Mouse (Mus musculus) embryonic facial prominence, embryonic 15.5 days (tissue): ENCODE results near the gene Snx25. TPM values are rescaled to one million over a fixed set of nuclear protein-coding genes. Genes with fewer than 3 reads are reported as not detected.
A peak's percentile ranks its signal among the peaks of the same experiment; 100 is the strongest.

ENCODE experiments used
- ATAC-seq: fragments of 200-750 bp; cut with Nextera tagmentation; 2 replicates; pipeline ENCODE4 v1.8.0; 2017; ENCODE audit warnings: low read depth, moderate TSS enrichment; ENCODE audit not compliant: insufficient number of reproducible peaks, low FRiP score, low TSS enrichment
- H3K27ac ChIP-seq: fragments of 300-500 bp; sonication (generic); replicated peaks from 2 replicates; pipeline ENCODE4 v1.5.1; 2015; ENCODE audit warnings: mild to moderate bottlenecking, inconsistent platforms
- H3K27me3 ChIP-seq: fragments of 300-500 bp; sonication (generic); 2 replicates; pipeline ENCODE4 v1.6.1; 2015; ENCODE audit warnings: inconsistent platforms
- H3K36me3 ChIP-seq: fragments of 300-500 bp; sonication (generic); 2 replicates; pipeline ENCODE4 v1.6.1; 2015; ENCODE audit warnings: mild to moderate bottlenecking, inconsistent platforms
- H3K4me1 ChIP-seq: fragments of 300-500 bp; sonication (generic); 2 replicates; pipeline ENCODE4 v1.6.1; 2015; ENCODE audit warnings: inconsistent platforms
- H3K4me2 ChIP-seq: fragments of 300-500 bp; sonication (generic); replicated peaks from 2 replicates; pipeline ENCODE4 v1.6.1; 2015; ENCODE audit warnings: mild to moderate bottlenecking, inconsistent platforms
- H3K4me3 ChIP-seq: fragments of 300-500 bp; sonication (generic); replicated peaks from 2 replicates; pipeline ENCODE4 v1.5.1; 2015; ENCODE audit warnings: mild to moderate bottlenecking, inconsistent platforms
- H3K9ac ChIP-seq: fragments of 300-500 bp; sonication (generic); 2 replicates; pipeline ENCODE4 v1.6.1; 2015; ENCODE audit warnings: inconsistent platforms
- H3K9me3 ChIP-seq: fragments of 300-500 bp; sonication (generic); replicated peaks from 2 replicates; pipeline ENCODE4 v1.6.1; 2016; ENCODE audit warnings: inconsistent platforms
- WGBS: fragments of 180-500 bp; shearing (Covaris S2); methylation state at CpG from one replicate; pipeline ENCODE4 v1.1.7; 2015; 5-methylcytosine and 5-hydroxymethylcytosine counted together
- polyA plus RNA-seq: library from polyadenylated mRNA; unstranded; fragments of >200 nt; fragmentation: Nextera tagmentation; extraction: Ambion mirVana; gene quantifications from 2 replicates; pipeline ENCODE4 v1.2.1, GENCODE M21; 2015

The Snx25 gene
- polyA plus RNA-seq, 1 experiment from 2014 or later = 5.2 TPM

DNA sequence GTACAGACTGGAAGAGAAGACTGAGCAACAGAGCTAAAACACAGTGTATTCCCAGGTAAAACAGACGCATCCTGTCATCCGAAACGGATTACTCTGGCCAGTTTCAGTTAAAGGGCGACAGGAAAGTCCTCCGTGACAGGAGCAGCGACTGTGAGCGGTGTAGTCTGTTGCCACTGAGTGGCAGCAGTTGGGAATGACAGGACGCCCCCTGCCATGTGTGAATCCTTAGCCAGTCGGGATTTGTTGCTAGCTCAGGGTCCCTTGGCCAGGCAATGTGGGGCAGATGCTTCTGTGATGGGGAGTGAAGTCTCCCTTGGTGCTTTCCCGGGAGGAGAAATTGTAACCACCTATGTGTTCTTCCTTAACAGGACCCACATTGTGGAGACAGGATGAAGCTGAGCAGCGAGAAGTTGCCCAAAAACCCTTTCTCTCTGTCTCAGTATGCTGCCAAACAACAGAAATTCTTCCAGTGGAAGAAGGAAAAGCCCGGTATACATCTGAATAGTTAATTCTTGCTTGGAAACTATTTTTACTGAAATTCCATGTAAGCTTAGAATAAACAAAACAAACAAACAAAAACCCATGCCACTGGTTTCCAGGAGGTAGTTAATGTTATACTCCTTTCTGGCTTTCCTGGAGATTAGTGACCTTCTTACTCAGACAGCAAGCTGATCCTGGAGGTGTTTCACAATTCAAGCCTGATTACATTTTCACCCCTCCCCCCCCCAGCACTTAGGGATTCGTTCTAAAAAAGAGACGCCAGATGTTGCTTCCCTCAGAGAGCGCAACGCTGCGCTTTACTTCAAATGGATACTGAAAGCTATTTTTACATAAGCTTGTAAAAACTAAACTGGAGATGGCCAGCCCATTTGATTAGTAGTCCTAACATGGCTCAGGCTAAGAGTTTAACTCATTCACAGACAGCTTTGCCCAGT lies 140.9 kb downstream of the Snx25 start:
- Histone ChIP-seq H3K4me3 (peak overlapping the region; percentile 22), H3K9ac (no peak overlapping the region), H3K27me3 (no peaks in the 10 kb centered on the region), H3K4me2 (peak overlapping the region; percentile 46), H3K36me3 (no peaks in the 10 kb centered on the region), H3K9me3 (no peaks in the 10 kb centered on the region), H3K27ac (peak overlapping the region; percentile 65), H3K4me1 (peaks cover 12% of the 10 kb centered on the region)
- 7% methylated on average over 17 of the region's 17 CpGs for WGBS
- peak; percentile 39; the same call in 1 of the 2 replicates for ATAC-seq

DNA sequence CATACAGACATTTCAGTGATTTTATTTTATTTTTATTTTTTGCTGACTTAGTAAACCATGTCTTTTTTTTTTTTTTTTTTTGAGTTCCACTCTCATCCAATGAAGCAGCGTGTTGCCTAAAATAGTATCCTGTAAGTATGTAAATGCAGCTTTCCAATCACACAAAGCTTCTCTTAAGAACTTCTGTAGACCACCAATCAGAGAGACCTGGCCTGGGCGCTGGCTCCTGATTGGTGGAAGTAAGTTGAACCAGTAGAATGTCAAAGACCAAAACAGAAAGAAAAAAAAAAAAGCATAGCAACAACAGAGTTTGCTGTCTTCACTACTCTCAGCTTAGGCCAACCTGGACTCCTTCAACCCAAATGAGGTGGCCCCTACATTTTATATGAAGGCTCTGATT lies 141.7 kb downstream of the Snx25 start:
- no peak overlapping the region for H3K9ac ChIP-seq
- no peaks in the 10 kb centered on the region for H3K9me3 ChIP-seq
- no peaks in the 10 kb centered on the region for H3K27me3 ChIP-seq
- no peak for ATAC-seq
- H3K4me1 ChIP-seq = peaks cover 12% of the 10 kb centered on the region
- peak overlapping the region; percentile 65 for H3K27ac ChIP-seq
- WGBS = 51% methylated on average over 2 of the region's 2 CpGs
- H3K4me3 ChIP-seq = peak overlapping the region; percentile 22
- peak overlapping the region; percentile 46 for H3K4me2 ChIP-seq
- no peaks in the 10 kb centered on the region for H3K36me3 ChIP-seq

DNA sequence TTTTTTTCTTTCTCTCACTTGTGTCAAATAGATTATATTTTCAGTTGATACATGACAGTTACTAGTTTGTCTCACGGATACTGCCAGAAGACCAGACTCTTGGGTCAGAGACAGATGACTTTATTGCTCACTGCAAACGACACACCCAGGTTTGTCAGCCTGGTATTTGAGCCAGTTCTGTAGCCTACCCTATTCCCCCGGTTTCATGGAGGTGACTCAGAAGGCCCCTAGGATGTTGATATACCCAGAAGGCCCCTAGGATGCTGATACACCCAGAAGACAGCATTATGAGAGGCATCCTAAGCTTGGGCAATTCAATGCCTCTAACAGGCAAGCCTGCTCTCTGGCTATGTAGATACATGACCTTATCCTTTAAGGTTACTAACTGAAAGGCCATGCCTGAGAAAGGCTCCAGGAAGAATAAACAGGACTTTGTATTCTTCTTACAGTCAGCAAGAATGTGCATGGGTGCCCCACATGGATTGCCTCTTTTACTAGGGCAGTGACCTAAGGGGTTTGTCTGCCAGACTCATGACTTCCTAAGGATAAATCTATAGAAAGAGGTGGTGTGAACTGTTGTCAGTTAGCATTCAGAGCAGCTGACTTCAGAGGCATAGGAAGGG lies 144.8 kb downstream of the Snx25 start:
- peaks cover 12% of the 10 kb centered on the region for H3K4me1 ChIP-seq
- H3K9me3 ChIP-seq = no peaks in the 10 kb centered on the region
- no peak overlapping the region for H3K4me3 ChIP-seq
- H3K27ac ChIP-seq = no peak overlapping the region
- H3K4me2 ChIP-seq = no peak overlapping the region
- H3K9ac ChIP-seq = no peak overlapping the region
- H3K36me3 ChIP-seq = no peaks in the 10 kb centered on the region
- 71% methylated on average over 3 of the region's 3 CpGs for WGBS
- no peak for ATAC-seq
- no peaks in the 10 kb centered on the region for H3K27me3 ChIP-seq

DNA sequence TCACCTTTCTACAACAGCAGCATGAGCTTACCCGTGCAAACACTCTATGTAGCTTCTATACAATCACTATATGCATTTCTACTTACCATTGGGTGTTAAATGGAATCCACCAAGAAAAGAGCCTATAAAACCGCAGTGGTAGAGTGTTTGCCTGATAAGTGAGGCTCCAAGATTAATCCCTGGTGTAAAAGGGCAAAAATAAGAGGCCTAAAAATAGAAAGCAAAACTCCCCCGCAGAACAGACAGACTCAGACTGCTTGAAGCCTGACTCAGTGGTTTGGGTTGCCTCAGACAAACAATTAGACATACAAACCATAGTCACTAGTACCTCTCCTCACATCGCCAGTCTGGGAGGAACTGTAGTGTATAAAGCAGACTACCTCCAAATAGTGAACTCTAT lies 146.4 kb downstream of the Snx25 start, which contains the start of gene Ankrd37:
TSS of gene Ankrd37 (minus strand) at position 112 of the 400 bp plus-strand sequence.
- WGBS = 67% methylated on average over 4 of the region's 4 CpGs
- Histone ChIP-seq H3K27me3 (no peaks in the 10 kb centered on the region), H3K9ac (no peak within 1 kb of the TSS)

DNA sequence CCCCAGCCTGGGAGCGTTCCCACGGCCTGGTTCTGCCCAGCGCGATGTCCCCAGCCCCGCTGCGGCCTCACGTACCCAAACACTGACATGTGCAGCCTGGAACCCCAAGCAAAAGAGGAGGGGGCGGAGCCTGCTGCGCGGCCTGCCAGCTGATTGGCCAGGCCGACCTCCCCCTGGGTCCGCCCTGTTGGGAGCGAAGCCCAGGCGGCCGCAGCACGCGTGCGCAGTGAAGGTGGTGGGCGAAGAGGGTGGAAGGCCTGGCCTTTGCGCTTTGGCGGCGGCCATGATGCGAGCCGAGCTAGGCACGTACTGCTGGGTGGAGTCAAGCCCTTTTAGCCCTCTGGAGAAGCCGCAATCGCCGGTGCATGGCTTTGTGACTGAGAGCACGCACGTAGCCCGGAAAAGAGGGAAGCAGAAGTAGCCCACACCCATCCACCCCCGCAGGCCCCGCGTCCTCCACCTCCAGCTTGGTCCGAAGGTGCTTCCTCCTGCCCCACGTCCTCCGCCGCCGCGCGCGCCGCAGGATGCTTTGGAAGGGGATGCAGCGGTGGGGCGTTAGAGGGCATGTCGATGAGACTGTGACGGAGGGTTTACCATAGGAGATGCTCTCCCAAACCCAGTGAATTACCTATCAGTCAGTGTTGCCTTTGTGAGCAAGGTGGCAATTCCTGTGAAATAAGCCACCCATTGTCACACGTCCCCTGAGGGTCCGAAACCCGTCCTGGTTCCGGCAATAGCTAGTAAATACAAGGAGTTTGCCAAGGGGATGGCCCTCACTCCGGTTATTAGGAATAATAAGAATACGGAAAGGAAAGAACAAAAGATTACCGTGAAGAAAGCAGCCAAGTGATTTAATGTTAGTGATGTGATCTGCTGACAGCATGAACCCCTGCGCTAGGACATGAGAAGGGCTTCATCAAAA lies 151.9 kb downstream of the Snx25 start:
- ATAC-seq = peak; percentile 100
- Histone ChIP-seq H3K4me1 (peaks cover 4% of the 10 kb centered on the region; the same call in 1 of the 2 replicates), H3K36me3 (peaks cover 21% of the 10 kb centered on the region), H3K4me3 (peak overlapping the region; percentile 56), H3K9ac (peak overlapping the region; percentile 67), H3K9me3 (no peaks in the 10 kb centered on the region), H3K27me3 (no peaks in the 10 kb centered on the region), H3K27ac (peak overlapping the region; percentile 97), H3K4me2 (peak overlapping the region; percentile 78)
- WGBS = 4% methylated on average over 55 of the region's 55 CpGs

More for the DNA sequence above, 146.4 kb downstream of the Snx25 start, which contains the start of gene Ankrd37:
- Histone ChIP-seq H3K4me2 (no peak within 1 kb of the TSS), H3K9me3 (no peaks in the 10 kb centered on the region), H3K36me3 (no peaks in the 10 kb centered on the region), H3K27ac (no peak within 1 kb of the TSS), H3K4me3 (no peak within 1 kb of the TSS), H3K4me1 (peaks cover 3% of the 10 kb centered on the region)
- ATAC-seq = no peak

DNA sequence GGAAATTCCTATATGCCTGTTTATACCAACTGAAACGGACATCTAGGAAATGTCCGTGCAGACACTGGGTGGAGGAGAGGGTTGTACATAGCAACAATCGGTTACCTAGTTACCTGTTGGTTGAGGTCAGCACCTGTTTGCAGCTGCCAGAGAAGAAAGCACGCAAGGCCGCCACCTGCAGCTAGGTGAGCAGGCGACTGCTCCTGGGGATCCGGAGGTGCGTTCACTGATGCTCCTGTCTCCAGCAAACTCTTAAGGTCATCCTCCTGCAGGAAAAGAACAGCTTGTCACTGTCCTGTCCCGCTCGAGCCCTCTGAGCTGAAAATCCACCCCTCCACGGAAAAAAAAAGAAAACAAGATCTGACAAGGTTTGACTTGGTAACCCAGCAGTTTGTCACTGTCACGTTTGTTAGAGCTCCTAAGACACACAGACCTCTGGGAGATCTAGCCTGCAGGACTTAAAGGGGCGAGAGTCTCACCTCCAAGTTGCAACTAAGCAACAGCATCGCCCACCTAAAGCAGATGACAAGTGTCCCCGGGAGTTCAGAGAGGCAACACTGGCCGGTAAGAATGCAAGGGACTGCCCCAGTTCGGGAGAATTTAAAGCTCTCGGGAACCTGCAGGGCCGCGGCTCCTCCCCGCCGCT lies 152.7 kb downstream of the Snx25 start, which contains the start of gene Lrp2bp:
TSS of gene Lrp2bp (plus strand) at position 166 of the 646 bp plus-strand sequence.
- no peak for ATAC-seq

DNA sequence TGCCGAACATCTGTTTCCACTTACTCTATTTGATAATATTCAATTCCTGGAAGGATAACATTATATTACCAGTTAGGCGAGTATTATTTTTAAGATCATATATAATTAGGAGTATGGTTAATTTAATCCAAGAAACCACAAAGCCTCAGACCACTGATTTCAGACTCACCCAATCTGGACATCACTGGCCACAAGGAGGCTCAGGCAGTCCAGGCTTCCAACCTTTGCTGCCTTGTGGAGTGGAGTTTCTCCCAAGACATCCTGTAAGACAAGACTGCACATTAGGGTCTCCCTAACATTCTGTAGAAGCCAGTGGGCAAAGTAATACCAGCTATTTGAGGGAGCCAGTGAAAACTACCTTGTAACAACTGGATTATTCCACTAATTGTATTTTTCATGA lies 153.7 kb downstream of the Snx25 start:
- Histone ChIP-seq H3K9ac (no peak overlapping the region), H3K9me3 (no peaks in the 10 kb centered on the region), H3K4me2 (no peak overlapping the region), H3K4me3 (no peak overlapping the region; the same call in 1 of the 2 replicates), H3K27ac (no peak overlapping the region), H3K27me3 (no peaks in the 10 kb centered on the region), H3K4me1 (peaks cover 4% of the 10 kb centered on the region; the same call in 1 of the 2 replicates), H3K36me3 (peaks cover 29% of the 10 kb centered on the region)
- no peak for ATAC-seq
- 60% methylated on average over 2 of the region's 2 CpGs for WGBS

More for the DNA sequence above, 152.7 kb downstream of the Snx25 start, which contains the start of gene Lrp2bp:
- peaks cover 4% of the 10 kb centered on the region; the same call in 1 of the 2 replicates for H3K4me1 ChIP-seq
- 2% methylated on average over 22 of the region's 22 CpGs for WGBS
- H3K27me3 ChIP-seq = no peaks in the 10 kb centered on the region
- H3K9me3 ChIP-seq = no peaks in the 10 kb centered on the region
- H3K36me3 ChIP-seq = peaks cover 21% of the 10 kb centered on the region
- H3K27ac ChIP-seq = peak within 1 kb of the TSS; percentile 97
- peak within 1 kb of the TSS; percentile 56 for H3K4me3 ChIP-seq
- H3K4me2 ChIP-seq = peak within 1 kb of the TSS; percentile 78
- H3K9ac ChIP-seq = peak within 1 kb of the TSS; percentile 67

DNA sequence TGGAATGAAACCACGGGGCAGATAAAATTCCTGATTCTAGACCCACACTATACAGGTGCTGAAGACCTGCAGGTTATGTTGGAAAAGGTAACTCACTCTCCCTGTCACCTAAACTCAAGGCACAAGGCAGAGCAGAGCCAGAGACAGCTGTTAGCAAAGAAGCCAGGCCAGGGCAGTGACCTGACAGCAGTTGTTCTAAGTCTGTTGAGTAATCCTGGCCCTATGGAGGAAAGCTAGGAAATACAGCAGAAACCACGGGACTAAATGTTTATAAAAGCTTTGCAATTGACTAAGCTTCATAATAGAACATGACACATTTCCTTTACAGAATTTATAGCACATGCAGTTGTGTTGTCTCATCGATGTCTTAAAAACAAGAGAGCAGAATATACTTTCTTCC lies 156.4 kb downstream of the Snx25 start:
- Histone ChIP-seq H3K36me3 (peaks cover 31% of the 10 kb centered on the region), H3K9me3 (no peaks in the 10 kb centered on the region), H3K27me3 (no peaks in the 10 kb centered on the region), H3K27ac (no peak overlapping the region), H3K4me2 (no peak overlapping the region), H3K9ac (no peak overlapping the region), H3K4me3 (no peak overlapping the region), H3K4me1 (peaks cover 4% of the 10 kb centered on the region; the same call in 1 of the 2 replicates)
- no peak for ATAC-seq
- 80% methylated on average over 3 of the region's 3 CpGs for WGBS

DNA sequence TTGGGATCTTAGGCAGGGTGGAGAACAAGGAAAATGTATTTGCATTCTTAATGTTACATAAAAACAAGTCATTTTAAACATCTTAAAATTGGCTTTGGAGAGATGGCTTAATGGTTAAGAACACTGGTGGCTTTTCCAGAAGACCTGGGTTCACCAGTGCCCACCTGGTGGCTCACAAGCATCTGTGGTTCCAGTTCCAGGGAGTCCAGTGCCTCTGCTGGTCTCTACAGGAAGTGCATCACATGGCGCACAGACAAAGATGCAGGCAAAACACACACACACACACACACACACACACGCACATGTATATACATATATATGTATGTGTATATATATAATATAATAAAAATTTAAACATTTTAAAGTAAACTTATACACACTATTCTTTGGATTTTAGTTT lies 157.8 kb downstream of the Snx25 start:
- Histone ChIP-seq H3K36me3 (peaks cover 36% of the 10 kb centered on the region), H3K4me2 (no peak overlapping the region), H3K9me3 (no peaks in the 10 kb centered on the region), H3K27me3 (no peaks in the 10 kb centered on the region), H3K27ac (no peak overlapping the region), H3K4me1 (peaks cover 2% of the 10 kb centered on the region; the same call in 1 of the 2 replicates), H3K4me3 (no peak overlapping the region), H3K9ac (no peak overlapping the region)
- no peak for ATAC-seq
- WGBS = 98% methylated on average over 2 of the region's 2 CpGs

DNA sequence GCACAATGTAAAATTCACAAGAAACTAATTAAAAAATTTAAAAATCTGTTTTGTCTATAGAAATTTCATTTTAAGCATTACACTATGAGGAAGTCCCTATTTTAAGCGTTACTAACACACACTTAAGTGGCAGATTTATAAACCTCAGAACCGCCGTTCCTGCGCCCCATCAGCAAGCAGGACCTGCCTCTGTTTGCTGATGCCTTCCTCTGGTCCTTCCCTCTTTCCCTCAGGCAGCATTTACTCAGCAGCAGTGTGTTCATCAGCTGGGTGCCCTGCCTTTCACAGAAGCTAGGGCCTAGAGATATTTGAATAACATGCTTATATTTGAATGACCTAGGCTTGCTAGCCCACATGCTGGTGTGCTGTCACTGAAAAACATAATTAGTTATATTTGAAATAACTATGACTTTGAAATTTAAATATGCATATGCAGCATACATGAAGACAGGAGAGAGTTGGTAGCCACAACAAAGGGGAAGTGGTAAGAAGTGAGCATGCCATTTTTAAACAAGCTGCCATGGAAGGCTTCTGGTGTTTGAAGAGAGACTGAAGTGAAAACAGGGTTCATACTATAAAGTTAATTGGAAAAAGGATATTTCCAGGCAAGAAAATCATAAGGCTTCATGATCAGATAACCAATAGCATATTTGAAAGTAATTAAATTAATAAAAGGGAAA lies 161.2 kb downstream of the Snx25 start:
- Histone ChIP-seq H3K9ac (no peak overlapping the region), H3K9me3 (no peaks in the 10 kb centered on the region), H3K27ac (no peak overlapping the region), H3K4me3 (no peak overlapping the region), H3K27me3 (no peaks in the 10 kb centered on the region), H3K36me3 (peaks cover 29% of the 10 kb centered on the region), H3K4me1 (no peaks in the 10 kb centered on the region), H3K4me2 (no peak overlapping the region)
- 86% methylated on average over 4 of the region's 4 CpGs for WGBS
- ATAC-seq = no peak
